Mouse (Mus musculus): ENCODE measurements around the gene Cops9. TPM values are rescaled to one million over a fixed set of nuclear protein-coding genes. Genes with fewer than 3 reads are reported as not detected.

Cops9 gene
- total and polyA plus RNA-seq, 3 experiments, result 377 to 618 TPM; not detected in 1

DNA sequence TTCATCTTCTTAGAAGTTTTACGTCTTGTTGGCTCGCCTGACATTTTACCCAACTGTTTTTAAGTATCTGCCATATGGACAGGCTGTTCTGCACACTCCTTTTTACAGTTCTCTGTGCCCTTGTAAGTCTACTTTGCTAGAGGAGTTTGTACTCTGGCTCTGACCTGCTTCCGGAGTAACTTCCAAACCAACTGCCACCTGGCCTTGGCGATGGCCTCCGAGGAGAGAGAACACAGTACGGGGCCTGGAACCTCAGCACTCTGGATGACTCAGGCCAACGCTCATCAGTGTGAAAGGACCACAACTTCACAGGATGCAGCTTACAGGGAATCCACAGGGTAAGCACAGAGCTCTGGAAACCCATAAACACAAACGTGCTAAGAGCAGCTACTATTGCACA is 8.1 kb downstream of the Cops9 start:
- no peak for TF ChIP-seq TBP (IDR thresholded peaks at IDR 0.05; ENCODE audit: low read depth, low read length)
- no peak for TF ChIP-seq SIN3A (IDR thresholded peaks at IDR 0.05; ENCODE audit: low read length)
- no peak for TF ChIP-seq EP300 (IDR thresholded peaks at IDR 0.05; ENCODE audit: low read depth in 1 of 2, low read length in 2 of 2)
- no peak for TF ChIP-seq NELFE (IDR thresholded peaks at IDR 0.05; ENCODE audit: low read depth, low read length)
- no peak for TF ChIP-seq USF2 (IDR thresholded peaks at IDR 0.05; ENCODE audit: borderline replicate concordance in 1 of 2, insufficient read depth in 1 of 2, low read depth in 1 of 2, low read length in 2 of 2)
- TF ChIP-seq TCF12 (IDR thresholded peaks at IDR 0.05; ENCODE audit: low read depth, low read length), result no peak
- no peak for TF ChIP-seq MYC (IDR thresholded peaks at IDR 0.05; ENCODE audit: low read depth, low read length)
- TF ChIP-seq ELF1 (IDR thresholded peaks at IDR 0.05; ENCODE audit: low read depth, low read length), result no peak
- TF ChIP-seq CHD2 (IDR thresholded peaks at IDR 0.05; ENCODE audit: low read length), result no peak
- no peak for TF ChIP-seq GABPA (IDR thresholded peaks at IDR 0.05; ENCODE audit: low read depth, low read length)
- no peak for TF ChIP-seq BHLHE40 (IDR thresholded peaks at IDR 0.05; ENCODE audit: borderline replicate concordance, low read depth, low read length)
- Histone ChIP-seq H3K36me3 (ENCODE audit: control insufficient read depth in 1 of 2, insufficient read depth in 2 of 2, low read length in 2 of 2) (peaks cover 0 to 2% of the 10 kb centered on the region in 2 experiments; a peak in 1 of 4 replicates), H3K9ac (ENCODE audit: control insufficient read depth, low read depth, low read length, poor library complexity, severe bottlenecking) (no peak overlapping the region), H3K79me2 (ENCODE audit: control insufficient read depth, insufficient read depth, low read length, poor library complexity) (peaks cover 1% of the 10 kb centered on the region; the same call in 1 of the 2 replicates), H3K4me3 (ENCODE audit: control insufficient read depth in 1 of 2, insufficient read depth in 1 of 2, low read depth in 2 of 2, low read length in 2 of 2) (no peak overlapping the region), H3K9me3 (replicated peaks; ENCODE audit: insufficient read depth, low read length) (no peaks in the 10 kb centered on the region), H3K4me1 (ENCODE audit: control insufficient read depth in 1 of 2, insufficient read depth in 2 of 2, low read length in 2 of 2) (no peaks in the 10 kb centered on the region), H3K27me3 (ENCODE audit: control insufficient read depth in 1 of 2, insufficient read depth in 2 of 2, low read length in 2 of 2) (no peaks in the 10 kb centered on the region), H3K27ac (ENCODE audit: control insufficient read depth, low read depth, low read length) (no peak overlapping the region)
- no peak for DNase-seq (ENCODE audit: low read depth, low spot score)

DNA sequence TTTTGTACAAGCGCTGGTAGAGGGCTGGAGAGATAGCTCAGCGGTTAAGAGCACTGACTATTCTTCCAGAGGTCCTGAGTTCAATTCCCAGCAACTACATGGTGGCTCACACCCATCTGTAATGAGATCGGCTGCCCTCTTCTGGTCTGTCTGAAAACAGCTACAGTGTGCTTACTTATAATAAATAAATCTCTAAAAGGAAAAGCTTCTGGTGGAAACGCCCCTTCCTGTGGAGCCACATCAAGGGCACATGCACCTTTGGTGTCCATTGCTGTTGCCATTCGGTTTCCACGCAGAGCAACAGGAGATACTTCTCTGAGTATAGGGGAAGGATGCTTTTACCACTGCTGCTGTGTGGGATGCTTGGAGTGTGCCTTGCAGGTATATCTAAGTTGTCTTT is 8.8 kb downstream of the Cops9 start:
- DNase-seq (ENCODE audit: low read depth, low spot score), result peak; percentile 61

More for the DNA sequence above, 8.8 kb downstream of the Cops9 start:
- no peak overlapping the region for H3K27ac ChIP-seq (ENCODE audit: control insufficient read depth, low read depth, low read length)
- H3K4me1 ChIP-seq (ENCODE audit: control insufficient read depth in 1 of 2, insufficient read depth in 2 of 2, low read length in 2 of 2), result peaks cover 0 to 4% of the 10 kb centered on the region in 2 experiments; a peak in 1 of 4 replicates
- H3K27me3 ChIP-seq (ENCODE audit: control insufficient read depth in 1 of 2, insufficient read depth in 2 of 2, low read length in 2 of 2), result no peaks in the 10 kb centered on the region
- no peak overlapping the region for H3K9ac ChIP-seq (ENCODE audit: control insufficient read depth, low read depth, low read length, poor library complexity, severe bottlenecking)
- H3K9me3 ChIP-seq (replicated peaks; ENCODE audit: insufficient read depth, low read length), result no peaks in the 10 kb centered on the region
- H3K79me2 ChIP-seq (ENCODE audit: control insufficient read depth, insufficient read depth, low read length, poor library complexity), result no peaks in the 10 kb centered on the region
- H3K4me3 ChIP-seq (ENCODE audit: control insufficient read depth in 1 of 2, insufficient read depth in 1 of 2, low read depth in 2 of 2, low read length in 2 of 2), result no peak overlapping the region
- peak; percentile 12; the same call in 1 of the 2 replicates for TF ChIP-seq RAD21 (IDR thresholded peaks at IDR 0.05; ENCODE audit: low read depth, low read length)
- TF ChIP-seq USF1 (IDR thresholded peaks at IDR 0.05; ENCODE audit: low read depth, low read length), result no peak
- no peak for TF ChIP-seq KAT2A (conservative IDR thresholded peaks at IDR 0.05; ENCODE audit: low read depth, low read length)
- TF ChIP-seq TCF12 (IDR thresholded peaks at IDR 0.05; ENCODE audit: low read depth, low read length), result no peak
- no peak for TF ChIP-seq NRF1 (IDR thresholded peaks at IDR 0.05; ENCODE audit: insufficient read depth, low read depth, low read length, poor library complexity, severe bottlenecking)
- TF ChIP-seq SMC3 (IDR thresholded peaks at IDR 0.05; ENCODE audit: low read depth, low read length), result peak; percentile 41
- no peak for TF ChIP-seq CHD2 (IDR thresholded peaks at IDR 0.05; ENCODE audit: low read length)
- no peak for TF ChIP-seq POLR2A (IDR thresholded peaks at IDR 0.05; ENCODE audit: control insufficient read depth in 1 of 2, insufficient read depth in 1 of 2, low read depth in 1 of 2, low read length in 2 of 2, poor library complexity in 1 of 2)
- TF ChIP-seq SIN3A (IDR thresholded peaks at IDR 0.05; ENCODE audit: low read length), result no peak
- TF ChIP-seq MAZ (IDR thresholded peaks at IDR 0.05; ENCODE audit: low read depth, low read length), result no peak
- TF ChIP-seq EP300 (IDR thresholded peaks at IDR 0.05; ENCODE audit: low read depth in 1 of 2, low read length in 2 of 2), result no peak
- no peak for TF ChIP-seq USF2 (IDR thresholded peaks at IDR 0.05; ENCODE audit: borderline replicate concordance in 1 of 2, insufficient read depth in 1 of 2, low read depth in 1 of 2, low read length in 2 of 2)
- TF ChIP-seq CTCF (IDR thresholded peaks at IDR 0.05 in 2 of 3, conservative IDR thresholded peaks at IDR 0.05 in 1 of 3; ENCODE audit: control insufficient read depth in 1 of 3, insufficient read depth in 1 of 3, low read depth in 2 of 3, low read length in 3 of 3, poor library complexity in 1 of 3, severe bottlenecking in 1 of 3), result peak; percentile 14 to 41 (median 29); a peak in 3 of 6 replicates
- TF ChIP-seq TBP (IDR thresholded peaks at IDR 0.05; ENCODE audit: low read depth, low read length), result 0 out of 2 replicates have a peak, but pooled peaks have one; percentile 24
- TF ChIP-seq TAL1 (IDR thresholded peaks at IDR 0.05; ENCODE audit: low read length), result no peak
- TF ChIP-seq NELFE (IDR thresholded peaks at IDR 0.05; ENCODE audit: low read depth, low read length), result no peak
- no peak for TF ChIP-seq ZKSCAN1 (IDR thresholded peaks at IDR 0.05; ENCODE audit: low read depth, low read length)
- no peak for TF ChIP-seq ZNF384 (IDR thresholded peaks at IDR 0.05; ENCODE audit: low read depth, low read length)
- no peak for TF ChIP-seq MYC (IDR thresholded peaks at IDR 0.05; ENCODE audit: low read depth, low read length)
- H3K36me3 ChIP-seq (ENCODE audit: control insufficient read depth in 1 of 2, insufficient read depth in 2 of 2, low read length in 2 of 2), result peaks cover 0 to 2% of the 10 kb centered on the region in 2 experiments; a peak in 1 of 4 replicates
